Mouse (Mus musculus) kidney, postnatal 4 days (tissue): ENCODE measurements at regions not wholly inside any gene's neighbourhood (a gene's known extent, or its start where the extent isn't known, plus 50 kb on each side); places are given as distances from the start of the nearest gene placed in this dataset.

ENCODE experiments used
- DNase-seq, 2 experiments: peaks; one replicate each; pipeline ENCODE4 v3.0.0; 2021; ENCODE audit warnings: mixed read lengths in 2 of 2

- no peak for DNase-seq
Observed at GRCm38 (mm10) chr2:180404168-180404567, 51.9 kb upstream of the Slco4a1 start.

GRCm38 (mm10) chr2:180403621-180404020, 52.4 kb upstream of the Slco4a1 start:
- DNase-seq, result no peak

GRCm38 (mm10) chr2:180402851-180403459, 53.1 kb upstream of the Slco4a1 start:
- no peak for DNase-seq

- DNase-seq, result no peak
Observed at GRCm38 (mm10) chr2:180402433-180402832, 53.6 kb upstream of the Slco4a1 start.

GRCm38 (mm10) chr2:180401409-180402391, 54.3 kb upstream of the Slco4a1 start:
- DNase-seq, result no peak

GRCm38 (mm10) chr2:180400514-180401019, 55.5 kb upstream of the Slco4a1 start:
- no peak for DNase-seq

- peak; percentile 18 to 20 for DNase-seq
Observed at GRCm38 (mm10) chr2:180399651-180400513, 56.2 kb upstream of the Slco4a1 start.

GRCm38 (mm10) chr2:180398851-180399447, 57.1 kb upstream of the Slco4a1 start:
- DNase-seq, result no peak

GRCm38 (mm10) chr2:180398481-180398754, 57.6 kb upstream of the Slco4a1 start:
- DNase-seq, result no peak

- no peak for DNase-seq
Observed at GRCm38 (mm10) chr2:180397723-180398480, 58.1 kb upstream of the Slco4a1 start.

- DNase-seq, result no peak
Observed at GRCm38 (mm10) chr2:180396664-180397377, 59.2 kb upstream of the Slco4a1 start.

GRCm38 (mm10) chr2:180396211-180396610, 59.8 kb upstream of the Slco4a1 start:
- no peak for DNase-seq

GRCm38 (mm10) chr2:180395279-180396034, 60.6 kb upstream of the Slco4a1 start:
- DNase-seq, result no peak

- no peak for DNase-seq
Observed at GRCm38 (mm10) chr2:180392846-180393700, 58.6 kb upstream of the Gata5 start.

GRCm38 (mm10) chr2:180392298-180392697, 57.8 kb upstream of the Gata5 start:
- DNase-seq, result no peak

GRCm38 (mm10) chr2:180391349-180391748, 56.9 kb upstream of the Gata5 start:
- no peak for DNase-seq

- DNase-seq, result no peak
Observed at GRCm38 (mm10) chr2:180390216-180390996, 55.9 kb upstream of the Gata5 start.

- no peak for DNase-seq
Observed at GRCm38 (mm10) chr2:180389486-180389885, 55.0 kb upstream of the Gata5 start.

GRCm38 (mm10) chr2:180389013-180389412, 54.5 kb upstream of the Gata5 start:
- no peak for DNase-seq
